Mouse (Mus musculus): ENCODE measurements at regions not wholly inside any gene's neighbourhood (a gene's known extent, or its start where the extent isn't known, plus 50 kb on each side); places are given as distances from the start of the nearest gene placed in this dataset.

- TF ChIP-seq CTCF (IDR thresholded peaks at IDR 0.05 in 2 of 3, conservative IDR thresholded peaks at IDR 0.05 in 1 of 3; ENCODE audit: control insufficient read depth in 1 of 3, insufficient read depth in 1 of 3, low read depth in 2 of 3, low read length in 3 of 3, poor library complexity in 1 of 3, severe bottlenecking in 1 of 3) (no peak), UBTF (IDR thresholded peaks at IDR 0.05; ENCODE audit: borderline replicate concordance, insufficient read depth, low read depth, low read length) (no peak), TCF12 (IDR thresholded peaks at IDR 0.05; ENCODE audit: low read depth, low read length) (no peak), USF1 (IDR thresholded peaks at IDR 0.05; ENCODE audit: low read depth, low read length) (no peak), JUND (IDR thresholded peaks at IDR 0.05; ENCODE audit: low read depth, low read length) (no peak), MAZ (IDR thresholded peaks at IDR 0.05; ENCODE audit: low read depth, low read length) (no peak), ZNF384 (IDR thresholded peaks at IDR 0.05; ENCODE audit: low read depth, low read length) (no peak), ELF1 (IDR thresholded peaks at IDR 0.05; ENCODE audit: low read depth, low read length) (no peak), POLR2A (IDR thresholded peaks at IDR 0.05; ENCODE audit: control insufficient read depth in 1 of 2, insufficient read depth in 1 of 2, low read depth in 1 of 2, low read length in 2 of 2, poor library complexity in 1 of 2) (no peak), ZC3H11A (IDR thresholded peaks at IDR 0.05; ENCODE audit: low read depth, low read length) (no peak), NELFE (IDR thresholded peaks at IDR 0.05; ENCODE audit: low read depth, low read length) (no peak)
Observed at GRCm38 (mm10) chr8:116185206-116185605, 319.6 kb upstream of the Dynlrb2 start.

Measured in MEL (cell line).